Mouse (Mus musculus) embryonic fibroblast, embryonic 13.5 days (primary cell): ENCODE measurements around the gene Psme3.

Experiments used
- CTCF ChIP-seq: IDR thresholded peaks from 2 replicates; pipeline ENCODE4 v1.5.1; 2011; ENCODE audit warnings: mild to moderate bottlenecking, control low read depth, low read length, moderate library complexity, borderline replicate concordance; ENCODE audit not compliant: insufficient read depth
- POLR2A ChIP-seq: IDR thresholded peaks from 2 replicates; pipeline ENCODE4 v1.6.1; 2011; ENCODE audit warnings: low read depth, mild to moderate bottlenecking, control low read depth, low read length, moderate library complexity

GRCm38 (mm10) chr11:101276319-101277070 lies 39.5 kb upstream of the Psme3 start:
- no peak for TF ChIP-seq CTCF
- no peak; the same call in 1 of the 2 replicates for TF ChIP-seq POLR2A
